Mouse (Mus musculus): ENCODE data around the gene 4933428G20Rik. TPM values are rescaled to one million over a fixed set of nuclear protein-coding genes. Genes with fewer than 3 reads are reported as not detected.

4933428G20Rik gene
- total RNA-seq (2021) = not detected

GRCm38 (mm10) chr11:97499865-97500719, at the start of gene 4933428G20Rik:
Gene 4933428G20Rik, minus strand, starts transcription at chr11:97500340.
- DNase-seq = no peak
- intact Hi-C loops (cut with DNase I) = no loop called here

GRCm38 (mm10) chr11:97548757-97549156, 48.6 kb upstream of the 4933428G20Rik start:
- no peak for DNase-seq
- intact Hi-C loops (cut with DNase I) = no loop called here

- no peak for DNase-seq
- intact Hi-C loops (cut with DNase I) = no loop called here
Observed at GRCm38 (mm10) chr11:97547957-97548706, 48.0 kb upstream of the 4933428G20Rik start.

- no peak for DNase-seq
- intact Hi-C loops (cut with DNase I) = no loop called here
Observed at GRCm38 (mm10) chr11:97546804-97547411, 46.8 kb upstream of the 4933428G20Rik start.

- intact Hi-C loops (cut with DNase I) = no loop called here
- DNase-seq = no peak
Observed at GRCm38 (mm10) chr11:97545808-97546560, 45.8 kb upstream of the 4933428G20Rik start.

GRCm38 (mm10) chr11:97543883-97544282, 43.7 kb upstream of the 4933428G20Rik start:
- intact Hi-C loops (cut with DNase I) = no loop called here
- no peak for DNase-seq

GRCm38 (mm10) chr11:97543181-97543733, 43.1 kb upstream of the 4933428G20Rik start:
- intact Hi-C loops (cut with DNase I) = no loop called here
- peak; percentile 44 to 57 for DNase-seq

GRCm38 (mm10) chr11:97542171-97543150, 42.3 kb upstream of the 4933428G20Rik start:
- intact Hi-C loops (cut with DNase I) = no loop called here
- no peak for DNase-seq

- intact Hi-C loops (cut with DNase I) = no loop called here
- DNase-seq = peak in 1 of 2 experiments; percentile 29
Observed at GRCm38 (mm10) chr11:97540604-97541003, 40.5 kb upstream of the 4933428G20Rik start.

- DNase-seq = no peak
- intact Hi-C loops (cut with DNase I) = no loop called here
Observed at GRCm38 (mm10) chr11:97540136-97540535, 40.0 kb upstream of the 4933428G20Rik start.

- intact Hi-C loops (cut with DNase I) = no loop called here
- DNase-seq = no peak
Observed at GRCm38 (mm10) chr11:97539622-97540021, 39.5 kb upstream of the 4933428G20Rik start.

GRCm38 (mm10) chr11:97537580-97538089, 37.5 kb upstream of the 4933428G20Rik start:
- intact Hi-C loops (cut with DNase I) = no loop called here
- DNase-seq = no peak

- DNase-seq = peak; percentile 19 to 21
- intact Hi-C loops (cut with DNase I) = no loop called here
Observed at GRCm38 (mm10) chr11:97536835-97537579, 36.9 kb upstream of the 4933428G20Rik start.

GRCm38 (mm10) chr11:97536083-97536747, 36.1 kb upstream of the 4933428G20Rik start:
- DNase-seq = no peak
- intact Hi-C loops (cut with DNase I) = no loop called here

GRCm38 (mm10) chr11:97535660-97536059, 35.5 kb upstream of the 4933428G20Rik start:
- DNase-seq = no peak
- intact Hi-C loops (cut with DNase I) = no loop called here

GRCm38 (mm10) chr11:97535308-97535630, 35.1 kb upstream of the 4933428G20Rik start:
- DNase-seq = no peak
- intact Hi-C loops (cut with DNase I) = no loop called here

GRCm38 (mm10) chr11:97534442-97535307, 34.5 kb upstream of the 4933428G20Rik start:
- DNase-seq = peak in 1 of 2 experiments; percentile 20
- intact Hi-C loops (cut with DNase I) = loop anchor here (5.0 kb wide), 1 partner anchor 43 kb away; the partner anchor contains the start of gene Srcin1

All from heart, postnatal 10 days (tissue).